15 mouse cellular contexts compared by ENCODE assay signal in genomic region chr10:111073262-111073661, GRCm38 (mm10).
DNase-seq lines count a peak whose midpoint lies in the region; ATAC-seq lines count a peak whose summit lies in the region.
"Had no signal": no experiment of that assay in that cellular context is flagged by ENCODE, and none has a peak within 500 bp of the region (broad histone marks: within the 10 kb centered on the region; RNA-seq: fewer than 3 reads in every experiment).

No protein-coding gene starts in this region.

- no peaks in the 10 kb centered on the region for H3K9me3 ChIP-seq in forebrain, embryonic 13.5 days (replicated peaks)
- no peaks in the 10 kb centered on the region for H3K9me3 ChIP-seq in forebrain, embryonic 15.5 days
- H3K9me3 ChIP-seq in kidney, embryonic 14.5 days (ENCODE audit: control insufficient read depth, low read length) = no peaks in the 10 kb centered on the region
- H3K9me3 ChIP-seq in midbrain, embryonic 16.5 days (replicated peaks; ENCODE audit: control insufficient read depth, low read length, poor library complexity, severe bottlenecking) = no peaks in the 10 kb centered on the region
- H3K9me3 ChIP-seq: limb, embryonic 12.5 days had no signal

- no peak overlapping the region for H3K9ac ChIP-seq in forebrain, embryonic 13.5 days
- no peak overlapping the region for H3K9ac ChIP-seq in forebrain, embryonic 15.5 days (replicated peaks)
- no peak overlapping the region for H3K9ac ChIP-seq in kidney, embryonic 14.5 days (ENCODE audit: low read depth, low read length)
- no peak overlapping the region for H3K9ac ChIP-seq in midbrain, embryonic 16.5 days (ENCODE audit: low read depth, low read length)
- H3K9ac ChIP-seq: limb, embryonic 12.5 days had no signal

- no peak for ATAC-seq in forebrain, embryonic 13.5 days
- no peak for ATAC-seq in forebrain, embryonic 15.5 days (replicated peaks)
- ATAC-seq in kidney, embryonic 14.5 days (ENCODE audit: low FRiP score, low TSS enrichment) = no peak
- peak; percentile 56; the same call in 1 of the 2 replicates for ATAC-seq in midbrain, embryonic 16.5 days

- DNase-seq in ZHBTc4 (ENCODE audit: low read depth, low spot score) = peak; percentile 10
- DNase-seq in spleen, postnatal 4 days (ENCODE audit: low spot score in 2 of 2) = no peak
- DNase-seq in cerebellum, postnatal 10 days = no peak
- DNase-seq in spleen, postnatal 14 days (ENCODE audit: low spot score in 2 of 2) = no peak
- DNase-seq: adrenal gland, postnatal 14 days; cerebellum, adult 9-10 months; gastrocnemius, postnatal 14 days; lung, postnatal 14 days; right cerebral cortex, postnatal 4 days had no signal

- no peak overlapping the region for H3K27ac ChIP-seq in forebrain, embryonic 13.5 days
- H3K27ac ChIP-seq in forebrain, embryonic 15.5 days (replicated peaks) = no peak overlapping the region
- 0 out of 2 replicates have a peak overlapping the region, but pooled peaks have one; percentile 2 for H3K27ac ChIP-seq in kidney, embryonic 14.5 days (ENCODE audit: low read depth, low read length)
- no peak overlapping the region for H3K27ac ChIP-seq in midbrain, embryonic 16.5 days (ENCODE audit: low read length)
- H3K27ac ChIP-seq: layer of hippocampus, adult 2 months; limb, embryonic 12.5 days had no signal

- H3K4me1 ChIP-seq in forebrain, embryonic 13.5 days = peaks cover 16% of the 10 kb centered on the region
- H3K4me1 ChIP-seq in forebrain, embryonic 15.5 days = peaks cover 12% of the 10 kb centered on the region; the same call in 1 of the 2 replicates
- H3K4me1 ChIP-seq in kidney, embryonic 14.5 days (ENCODE audit: control insufficient read depth, insufficient read depth, low read length) = peaks cover 13% of the 10 kb centered on the region; the same call in 1 of the 2 replicates
- peaks cover 8% of the 10 kb centered on the region for H3K4me1 ChIP-seq in midbrain, embryonic 16.5 days (ENCODE audit: control insufficient read depth, insufficient read depth, low read length)

- 0 out of 2 replicates have a peak overlapping the region, but pooled peaks have one; percentile 10 for H3K4me2 ChIP-seq in forebrain, embryonic 13.5 days
- no peak overlapping the region for H3K4me2 ChIP-seq in forebrain, embryonic 15.5 days (replicated peaks)
- no peak overlapping the region for H3K4me2 ChIP-seq in kidney, embryonic 14.5 days (replicated peaks; ENCODE audit: low read depth, low read length)
- H3K4me2 ChIP-seq in midbrain, embryonic 16.5 days (ENCODE audit: low read length) = peak overlapping the region; percentile 32; the same call in 1 of the 2 replicates
- H3K4me2 ChIP-seq: limb, embryonic 12.5 days had no signal

- H3K36me3 ChIP-seq in forebrain, embryonic 13.5 days (ENCODE audit: poor library complexity, severe bottlenecking) = no peaks in the 10 kb centered on the region
- no peaks in the 10 kb centered on the region for H3K36me3 ChIP-seq in forebrain, embryonic 15.5 days
- H3K36me3 ChIP-seq in kidney, embryonic 14.5 days (ENCODE audit: control insufficient read depth, insufficient read depth, low read length) = no peaks in the 10 kb centered on the region
- H3K36me3 ChIP-seq in midbrain, embryonic 16.5 days (ENCODE audit: control insufficient read depth, insufficient read depth, low read length) = no peaks in the 10 kb centered on the region
- H3K36me3 ChIP-seq: limb, embryonic 12.5 days had no signal

- no peak overlapping the region for H3K4me3 ChIP-seq in forebrain, embryonic 13.5 days
- no peak overlapping the region for H3K4me3 ChIP-seq in forebrain, embryonic 15.5 days
- H3K4me3 ChIP-seq in kidney, embryonic 14.5 days (ENCODE audit: low read length) = no peak overlapping the region
- H3K4me3 ChIP-seq in midbrain, embryonic 16.5 days (ENCODE audit: low read depth, low read length) = no peak overlapping the region
- H3K4me3 ChIP-seq: layer of hippocampus, adult 2 months; limb, embryonic 12.5 days had no signal

- 14% methylated on average over 14 of the region's 14 CpGs for WGBS in forebrain, embryonic 13.5 days
- 16% methylated on average over 14 of the region's 14 CpGs for WGBS in forebrain, embryonic 15.5 days
- 22% methylated on average over 14 of the region's 14 CpGs for WGBS in kidney, embryonic 14.5 days
- 16% methylated on average over 14 of the region's 14 CpGs for WGBS in midbrain, embryonic 16.5 days

- H3K27me3 ChIP-seq in forebrain, embryonic 13.5 days = no peaks in the 10 kb centered on the region; the same call in 1 of the 2 replicates
- no peaks in the 10 kb centered on the region for H3K27me3 ChIP-seq in forebrain, embryonic 15.5 days
- H3K27me3 ChIP-seq in kidney, embryonic 14.5 days (ENCODE audit: control insufficient read depth, insufficient read depth, low read length) = no peaks in the 10 kb centered on the region
- no peaks in the 10 kb centered on the region for H3K27me3 ChIP-seq in midbrain, embryonic 16.5 days (ENCODE audit: control insufficient read depth, insufficient read depth, low read depth, low read length)
- H3K27me3 ChIP-seq: limb, embryonic 12.5 days had no signal

Comparison
In these comparisons a context has a peak if more than half of its experiments do, and no peak if none do; other contexts are left out.
1. H3K4me2 ChIP-seq: peak in forebrain, embryonic 13.5 days (single experiment) and midbrain, embryonic 16.5 days (single experiment); none in forebrain, embryonic 15.5 days (single experiment) and kidney, embryonic 14.5 days (single experiment).